Mouse (Mus musculus) ES-E14 (cell line): ENCODE measurements around the gene Hoxb4.

ENCODE experiments used
- CHD2 ChIP-seq: IDR thresholded peaks from 2 replicates; pipeline ENCODE4 v1.6.1; 2014; ENCODE audit warnings: mild to moderate bottlenecking, low read depth, low read length, inconsistent platforms
- MAFK ChIP-seq: IDR thresholded peaks from 2 replicates; pipeline ENCODE4 v1.6.1; 2014; ENCODE audit warnings: mild to moderate bottlenecking, low read depth, low read length, inconsistent platforms; ENCODE audit not compliant: insufficient read depth
- ZNF384 ChIP-seq: IDR thresholded peaks from 2 replicates; pipeline ENCODE4 v1.6.1; 2012; ENCODE audit warnings: low read depth, low read length, inconsistent platforms

GRCm38 (mm10) chr11:96285771-96286738 is 32.0 kb upstream of the Hoxb4 start, which contains the start of gene Hoxb7:
- no peak for TF ChIP-seq ZNF384
- no peak for TF ChIP-seq CHD2
- no peak for TF ChIP-seq MAFK
